Mouse (Mus musculus) layer of hippocampus, adult 11-12 months (tissue): ENCODE data around the gene Mcrip1.

Experiments
- DNase-seq: peaks from one replicate; pipeline ENCODE4 v3.0.0; 2022; ENCODE audit warnings: low spot score

Gene Mcrip1

GRCm38 (mm10) chr11:120512790-120513453 is 36.6 kb downstream of the Mcrip1 start:
- DNase-seq = no peak

- DNase-seq = no peak
Observed at GRCm38 (mm10) chr11:120510375-120511030, 39.0 kb downstream of the Mcrip1 start.

- no peak for DNase-seq
Observed at GRCm38 (mm10) chr11:120509940-120510339, 39.6 kb downstream of the Mcrip1 start.

GRCm38 (mm10) chr11:120508290-120508870 is 41.1 kb downstream of the Mcrip1 start:
- DNase-seq = no peak

- DNase-seq = no peak
Observed at GRCm38 (mm10) chr11:120507611-120508289, 41.8 kb downstream of the Mcrip1 start.

- DNase-seq = no peak
Observed at GRCm38 (mm10) chr11:120506899-120507298, 42.6 kb downstream of the Mcrip1 start.

GRCm38 (mm10) chr11:120505661-120506060 is 43.9 kb downstream of the Mcrip1 start:
- no peak for DNase-seq

- DNase-seq = no peak
Observed at GRCm38 (mm10) chr11:120501701-120502100, 47.8 kb downstream of the Mcrip1 start.

- no peak for DNase-seq
Observed at GRCm38 (mm10) chr11:120501018-120501417, 48.5 kb downstream of the Mcrip1 start.

- no peak for DNase-seq
Observed at GRCm38 (mm10) chr11:120500357-120500756, 49.2 kb downstream of the Mcrip1 start.

GRCm38 (mm10) chr11:120499894-120500293 is 49.6 kb downstream of the Mcrip1 start:
- DNase-seq = no peak

- DNase-seq = no peak
Observed at GRCm38 (mm10) chr11:120498891-120499290, 50.6 kb downstream of the Mcrip1 start.

GRCm38 (mm10) chr11:120498226-120498625 is 51.3 kb downstream of the Mcrip1 start:
- DNase-seq = no peak

- no peak for DNase-seq
Observed at GRCm38 (mm10) chr11:120497436-120497835, 52.1 kb downstream of the Mcrip1 start.

GRCm38 (mm10) chr11:120493911-120494310 is 55.6 kb downstream of the Mcrip1 start:
- no peak for DNase-seq

- DNase-seq = no peak
Observed at GRCm38 (mm10) chr11:120493351-120493750, 56.2 kb downstream of the Mcrip1 start.
